Mouse (Mus musculus): ENCODE data around the gene Tmem219.

Tmem219 gene

GRCm38 (mm10) chr7:126850161-126850560, 72.6 kb downstream of the Tmem219 start:
- TF ChIP-seq POU5F1 (IDR thresholded peaks at IDR 0.05; ENCODE audit: borderline replicate concordance, low read length), result no peak
- no peak for TF ChIP-seq CTCF (conservative IDR thresholded peaks at IDR 0.05; ENCODE audit: low read length)
- TF ChIP-seq NANOG (IDR thresholded peaks at IDR 0.05; ENCODE audit: borderline replicate concordance, low read length), result no peak
- Histone ChIP-seq H3K4me3 (replicated peaks; ENCODE audit: low read length) (no peak overlapping the region), H3K9me3 (ENCODE audit: low read length) (no peaks in the 10 kb centered on the region), H3K27me3 (ENCODE audit: insufficient read depth, low read length) (peaks cover 32% of the 10 kb centered on the region), H3K4me1 (replicated peaks; ENCODE audit: low read depth, low read length) (peaks cover 72% of the 10 kb centered on the region), H3K36me3 (ENCODE audit: insufficient read depth, low read length) (peaks cover 59% of the 10 kb centered on the region)

DNA sequence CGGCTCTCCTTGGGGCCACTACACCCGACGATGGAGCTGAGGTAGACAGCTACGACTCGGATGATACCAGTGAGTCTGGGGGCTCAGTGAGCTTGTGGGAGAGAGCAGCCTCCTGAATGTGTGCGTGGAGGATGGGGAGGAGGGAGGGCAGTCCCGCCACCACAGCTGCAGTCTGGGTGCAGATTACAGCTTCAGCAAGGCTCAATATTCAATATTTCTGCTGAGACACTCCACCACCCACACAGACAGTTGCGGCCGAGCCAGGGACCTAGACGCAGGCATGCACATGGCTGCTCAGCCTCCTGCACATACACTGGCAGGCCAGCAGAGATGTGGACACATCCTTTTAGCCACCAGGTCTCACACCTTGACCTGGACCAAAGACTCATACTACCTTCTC, 73.9 kb downstream of the Tmem219 start:
- peak overlapping the region; percentile 82 for H3K4me3 ChIP-seq (replicated peaks; ENCODE audit: low read length)
- H3K9me3 ChIP-seq (ENCODE audit: low read length), result no peaks in the 10 kb centered on the region
- H3K27me3 ChIP-seq (ENCODE audit: insufficient read depth, low read length), result peaks cover 35% of the 10 kb centered on the region
- peaks cover 46% of the 10 kb centered on the region for H3K36me3 ChIP-seq (ENCODE audit: insufficient read depth, low read length)
- H3K4me1 ChIP-seq (replicated peaks; ENCODE audit: low read depth, low read length), result peaks cover 58% of the 10 kb centered on the region
- no peak for TF ChIP-seq NANOG (IDR thresholded peaks at IDR 0.05; ENCODE audit: borderline replicate concordance, low read length)
- no peak for TF ChIP-seq CTCF (conservative IDR thresholded peaks at IDR 0.05; ENCODE audit: low read length)
- no peak for TF ChIP-seq POU5F1 (IDR thresholded peaks at IDR 0.05; ENCODE audit: borderline replicate concordance, low read length)

DNA sequence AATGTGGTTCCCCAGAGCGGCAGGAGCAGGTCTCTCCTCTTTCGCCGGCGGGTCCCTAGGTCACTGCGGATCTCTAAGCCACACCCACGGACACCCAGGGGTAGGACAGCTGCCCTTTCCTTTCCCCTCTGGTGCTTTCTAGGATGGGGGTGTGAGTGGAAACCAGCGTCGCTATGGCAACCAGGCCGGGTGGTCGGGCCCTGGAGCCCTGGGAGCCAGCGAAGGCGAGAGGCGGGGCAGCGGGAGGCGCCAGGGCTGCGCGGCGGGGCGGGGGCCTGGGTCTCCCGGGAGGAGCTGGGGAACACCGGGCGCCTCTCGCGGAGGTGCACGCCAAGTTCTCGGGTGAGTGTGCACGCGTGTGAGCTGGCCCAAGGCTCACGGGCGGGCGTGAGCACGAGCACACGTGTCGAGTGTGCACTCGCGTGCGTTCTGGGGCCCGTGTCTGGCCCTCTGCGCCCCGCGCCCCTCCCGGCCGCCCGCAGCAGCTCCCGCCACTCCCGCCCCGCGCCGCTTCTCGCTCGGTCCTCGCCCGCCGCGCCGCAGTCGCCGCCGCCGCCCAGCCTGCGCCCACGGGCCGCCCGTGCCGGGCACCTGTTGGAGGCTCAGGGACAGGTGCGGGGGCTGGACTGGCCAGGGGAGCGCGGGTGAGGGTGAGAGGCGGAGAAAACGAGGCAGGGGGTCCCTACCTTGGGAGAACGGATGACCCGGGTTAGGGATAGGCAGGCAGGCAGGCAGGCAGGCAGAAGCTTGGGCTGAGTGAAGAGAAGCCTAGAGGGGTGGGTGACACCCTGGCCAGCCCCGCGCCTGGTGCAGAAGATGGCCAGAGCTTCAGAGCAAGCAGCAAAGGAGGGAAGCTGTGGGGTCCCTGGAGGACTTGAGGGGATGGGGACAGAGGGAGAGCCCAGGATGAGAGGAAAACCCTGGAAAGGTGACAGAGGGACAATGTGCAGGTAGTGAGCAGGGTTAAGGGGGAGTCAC, 75.0 kb downstream of the Tmem219 start:
- peaks cover 35% of the 10 kb centered on the region for H3K36me3 ChIP-seq (ENCODE audit: insufficient read depth, low read length)
- peaks cover 47% of the 10 kb centered on the region for H3K4me1 ChIP-seq (replicated peaks; ENCODE audit: low read depth, low read length)
- H3K9me3 ChIP-seq (ENCODE audit: low read length), result no peaks in the 10 kb centered on the region
- peak overlapping the region; percentile 82 for H3K4me3 ChIP-seq (replicated peaks; ENCODE audit: low read length)
- peaks cover 43% of the 10 kb centered on the region for H3K27me3 ChIP-seq (ENCODE audit: insufficient read depth, low read length)
- no peak for TF ChIP-seq CTCF (conservative IDR thresholded peaks at IDR 0.05; ENCODE audit: low read length)
- TF ChIP-seq NANOG (IDR thresholded peaks at IDR 0.05; ENCODE audit: borderline replicate concordance, low read length), result no peak
- TF ChIP-seq POU5F1 (IDR thresholded peaks at IDR 0.05; ENCODE audit: borderline replicate concordance, low read length), result no peak

DNA sequence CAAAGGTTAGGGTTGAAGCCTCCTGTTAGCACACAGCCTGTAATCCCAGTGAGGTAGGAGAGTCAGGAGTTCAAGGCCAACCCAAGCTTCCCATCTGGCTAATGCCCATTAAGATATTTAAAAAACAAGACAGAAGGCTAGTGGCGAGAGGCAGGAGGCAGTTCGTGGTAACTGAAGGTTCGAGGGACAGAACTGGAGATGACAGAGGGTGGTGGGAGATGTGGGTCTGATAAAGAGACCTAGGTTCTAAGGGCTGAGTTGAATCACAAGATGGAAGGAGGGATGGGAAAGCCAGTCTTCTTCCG, 75.6 kb downstream of the Tmem219 start, which contains the start of gene Doc2a:
TSS of gene Doc2a (plus strand) at position 301 of the 305 bp plus-strand sequence.
- no peaks in the 10 kb centered on the region for H3K9me3 ChIP-seq (ENCODE audit: low read length)
- peaks cover 41% of the 10 kb centered on the region for H3K4me1 ChIP-seq (replicated peaks; ENCODE audit: low read depth, low read length)
- TF ChIP-seq CTCF (conservative IDR thresholded peaks at IDR 0.05; ENCODE audit: low read length) (no peak), NANOG (IDR thresholded peaks at IDR 0.05; ENCODE audit: borderline replicate concordance, low read length) (no peak), POU5F1 (IDR thresholded peaks at IDR 0.05; ENCODE audit: borderline replicate concordance, low read length) (no peak)
- H3K4me3 ChIP-seq (replicated peaks; ENCODE audit: low read length), result peak within 1 kb of the TSS; percentile 82
- peaks cover 28% of the 10 kb centered on the region for H3K36me3 ChIP-seq (ENCODE audit: insufficient read depth, low read length)
- peaks cover 43% of the 10 kb centered on the region for H3K27me3 ChIP-seq (ENCODE audit: insufficient read depth, low read length)

DNA sequence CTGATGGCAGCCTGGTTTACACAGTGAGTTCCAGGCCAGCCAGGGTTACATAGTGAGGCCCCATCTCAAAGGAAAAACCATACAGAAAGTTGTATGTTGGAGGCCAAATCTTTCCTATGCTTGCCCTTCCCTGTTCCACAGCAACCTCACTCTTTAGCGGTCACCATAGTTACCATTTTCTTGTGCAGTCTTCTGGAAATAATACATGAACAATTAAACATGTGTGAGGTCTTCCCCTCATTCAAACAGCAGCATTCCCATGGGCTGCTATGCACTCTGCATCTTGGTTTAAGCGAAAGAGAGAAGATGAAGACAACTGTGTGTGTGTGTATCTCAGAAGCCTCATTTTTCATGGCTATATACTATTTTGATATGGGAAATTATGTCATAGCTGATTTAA, 77.2 kb downstream of the Tmem219 start:
- Histone ChIP-seq H3K36me3 (ENCODE audit: insufficient read depth, low read length) (peaks cover 13% of the 10 kb centered on the region), H3K9me3 (ENCODE audit: low read length) (peaks cover 6% of the 10 kb centered on the region; the same call in 1 of the 2 replicates), H3K4me1 (replicated peaks; ENCODE audit: low read depth, low read length) (peaks cover 25% of the 10 kb centered on the region), H3K4me3 (replicated peaks; ENCODE audit: low read length) (no peak overlapping the region), H3K27me3 (ENCODE audit: insufficient read depth, low read length) (peaks cover 43% of the 10 kb centered on the region)
- TF ChIP-seq CTCF (conservative IDR thresholded peaks at IDR 0.05; ENCODE audit: low read length) (no peak), NANOG (IDR thresholded peaks at IDR 0.05; ENCODE audit: borderline replicate concordance, low read length) (no peak), POU5F1 (IDR thresholded peaks at IDR 0.05; ENCODE audit: borderline replicate concordance, low read length) (no peak)

DNA sequence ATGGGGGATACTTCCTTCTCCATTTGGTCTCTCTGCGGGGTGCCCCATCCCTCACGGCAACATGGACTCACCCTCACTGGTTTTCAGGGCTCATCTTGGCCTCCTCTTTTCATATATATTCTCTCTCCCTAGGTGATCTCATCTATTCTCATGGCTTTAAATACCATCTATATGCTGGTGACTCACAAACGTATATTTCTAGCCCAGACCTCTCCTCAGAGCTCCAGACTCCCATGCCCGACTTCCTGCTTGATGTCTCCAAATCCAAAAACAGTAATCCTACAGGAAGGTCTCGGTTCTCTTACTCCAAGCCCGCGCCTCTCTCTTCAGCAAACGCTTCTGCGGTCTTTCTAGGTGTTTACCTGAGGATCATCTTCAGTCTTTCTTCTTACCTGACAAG, 79.4 kb downstream of the Tmem219 start:
- peaks cover 11% of the 10 kb centered on the region for H3K4me1 ChIP-seq (replicated peaks; ENCODE audit: low read depth, low read length)
- TF ChIP-seq CTCF (conservative IDR thresholded peaks at IDR 0.05; ENCODE audit: low read length), result no peak
- no peak for TF ChIP-seq POU5F1 (IDR thresholded peaks at IDR 0.05; ENCODE audit: borderline replicate concordance, low read length)
- TF ChIP-seq NANOG (IDR thresholded peaks at IDR 0.05; ENCODE audit: borderline replicate concordance, low read length), result no peak
- H3K4me3 ChIP-seq (replicated peaks; ENCODE audit: low read length), result no peak overlapping the region
- H3K27me3 ChIP-seq (ENCODE audit: insufficient read depth, low read length), result peaks cover 22% of the 10 kb centered on the region
- peaks cover 6% of the 10 kb centered on the region; the same call in 1 of the 2 replicates for H3K9me3 ChIP-seq (ENCODE audit: low read length)
- H3K36me3 ChIP-seq (ENCODE audit: insufficient read depth, low read length), result no peaks in the 10 kb centered on the region

Measured in E14TG2a.4 (cell line).